Mouse (Mus musculus): Measurements from ENCODE around the gene Tgm7. TPM values are rescaled to one million over a fixed set of nuclear protein-coding genes. Genes with fewer than 3 reads are reported as not detected.

Tgm7 gene
- not detected in 2 replicates for polyA plus RNA-seq (2011; ENCODE audit: insufficient read depth, insufficient read length, low replicate concordance, missing spikeins)

DNA sequence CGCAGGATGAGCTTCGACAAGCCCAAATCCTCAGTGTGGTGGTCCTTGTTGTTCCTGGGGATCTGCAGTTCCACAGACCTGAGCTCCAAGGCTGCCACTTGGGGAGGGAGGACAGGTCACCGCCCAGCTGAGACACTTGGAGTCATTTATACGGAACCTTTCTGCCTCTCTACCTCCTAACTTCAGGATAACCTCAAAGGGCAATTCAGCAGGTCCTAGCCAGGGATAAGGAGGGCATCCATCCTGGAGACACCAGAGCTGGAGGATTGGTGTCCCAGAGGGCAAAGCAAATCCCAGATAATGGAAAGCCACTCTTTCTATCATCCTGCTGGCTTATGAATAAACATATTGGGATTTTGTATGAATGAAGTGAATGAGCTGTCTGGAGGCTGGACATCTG, at the start of gene Tgm7:
TSS of gene Tgm7 (minus strand) at position 101 of the 400 bp plus-strand sequence.
- TF ChIP-seq CTCF (IDR thresholded peaks at IDR 0.05; ENCODE audit: control insufficient read depth, insufficient read depth, low read length) = no peak
- TF ChIP-seq POLR2A (IDR thresholded peaks at IDR 0.05; ENCODE audit: borderline replicate concordance, control insufficient read depth, low read depth, low read length) = no peak
- H3K4me3 ChIP-seq (replicated peaks; ENCODE audit: control insufficient read depth, low read depth, low read length) = no peak within 1 kb of the TSS
- H3K4me1 ChIP-seq (ENCODE audit: control insufficient read depth, insufficient read depth, low read length) = no peaks in the 10 kb centered on the region
- 84% methylated on average over 4 of the region's 4 CpGs for WGBS
- no peak within 1 kb of the TSS for H3K27ac ChIP-seq (ENCODE audit: control insufficient read depth, insufficient read depth, low read depth, low read length, poor library complexity)

DNA sequence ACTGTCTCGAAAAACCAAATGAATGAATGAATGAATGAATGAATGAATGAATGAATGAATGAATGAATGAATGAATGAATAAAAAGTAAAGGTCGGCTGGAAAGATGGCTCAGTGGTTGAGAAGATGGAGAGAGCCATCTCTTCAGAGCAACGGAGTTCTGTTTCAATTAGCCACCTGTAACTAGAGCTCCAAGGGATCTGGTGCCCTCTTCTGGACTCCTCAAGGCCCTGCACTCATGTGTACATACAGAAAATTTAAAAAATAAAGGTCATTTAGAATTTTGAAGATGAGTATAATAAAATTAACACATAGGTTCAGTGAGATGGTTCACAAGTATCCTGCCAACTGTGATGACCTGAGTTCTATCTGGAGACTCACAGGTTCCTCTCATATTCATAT, 43.5 kb upstream of the Tgm7 start:
- TF ChIP-seq POLR2A (IDR thresholded peaks at IDR 0.05; ENCODE audit: borderline replicate concordance, control insufficient read depth, low read depth, low read length) (no peak), CTCF (IDR thresholded peaks at IDR 0.05; ENCODE audit: control insufficient read depth, insufficient read depth, low read length) (0 out of 2 replicates have a peak, but pooled peaks have one; percentile 9)
- Histone ChIP-seq H3K4me3 (replicated peaks; ENCODE audit: control insufficient read depth, low read depth, low read length) (no peak overlapping the region), H3K4me1 (ENCODE audit: control insufficient read depth, insufficient read depth, low read length) (no peaks in the 10 kb centered on the region), H3K27ac (ENCODE audit: control insufficient read depth, insufficient read depth, low read depth, low read length, poor library complexity) (no peak overlapping the region)
- WGBS = 85% methylated on average over 3 of the region's 3 CpGs

DNA sequence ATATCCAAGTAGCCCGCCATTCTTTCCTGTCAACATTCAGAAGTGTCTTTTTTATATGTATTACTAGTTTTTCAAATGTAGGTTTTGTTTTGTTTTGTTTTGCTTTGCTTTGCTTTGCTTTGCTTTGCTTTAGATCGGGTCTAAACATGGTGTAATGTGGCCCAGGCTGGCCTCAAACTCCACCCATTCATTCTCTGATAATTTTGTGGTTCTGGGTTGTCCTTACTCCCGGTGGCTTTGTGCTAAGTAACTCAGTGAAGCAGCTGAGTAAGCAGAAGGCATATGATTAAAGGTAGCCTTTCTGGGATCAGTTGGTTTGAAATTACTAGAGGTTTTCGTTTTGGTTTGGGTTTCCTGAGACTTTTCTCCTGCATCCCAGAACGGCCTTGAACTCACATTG, 40.1 kb upstream of the Tgm7 start:
- 63% methylated on average over 5 of the region's 5 CpGs for WGBS
- no peak overlapping the region for H3K4me3 ChIP-seq (replicated peaks; ENCODE audit: control insufficient read depth, low read depth, low read length)
- TF ChIP-seq CTCF (IDR thresholded peaks at IDR 0.05; ENCODE audit: control insufficient read depth, insufficient read depth, low read length) (no peak), POLR2A (IDR thresholded peaks at IDR 0.05; ENCODE audit: borderline replicate concordance, control insufficient read depth, low read depth, low read length) (no peak)
- no peaks in the 10 kb centered on the region for H3K4me1 ChIP-seq (ENCODE audit: control insufficient read depth, insufficient read depth, low read length)
- H3K27ac ChIP-seq (ENCODE audit: control insufficient read depth, insufficient read depth, low read depth, low read length, poor library complexity) = no peak overlapping the region

DNA sequence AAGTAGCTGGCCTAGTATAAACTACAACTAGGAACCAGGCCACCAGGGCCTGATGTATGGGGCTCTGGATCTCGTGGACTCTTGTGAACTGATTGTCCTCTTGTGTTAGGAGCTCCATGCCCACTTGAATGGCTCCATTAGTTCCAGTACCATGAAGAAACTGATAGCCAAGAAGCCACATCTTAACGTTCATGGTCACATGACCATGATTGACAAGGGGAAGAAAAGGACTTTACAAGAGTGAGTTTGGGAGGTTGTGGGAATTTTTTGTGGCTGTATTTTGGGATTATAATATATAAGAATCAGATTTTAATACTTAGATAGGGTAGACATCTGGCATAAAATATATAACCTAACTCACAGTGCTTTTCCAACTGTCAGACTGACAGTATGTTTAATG, 32.8 kb upstream of the Tgm7 start:
- 65% methylated on average over 2 of the region's 2 CpGs for WGBS
- H3K4me1 ChIP-seq (ENCODE audit: control insufficient read depth, insufficient read depth, low read length) = peaks cover 3% of the 10 kb centered on the region; the same call in 1 of the 2 replicates
- H3K27ac ChIP-seq (ENCODE audit: control insufficient read depth, insufficient read depth, low read depth, low read length, poor library complexity) = no peak overlapping the region
- no peak overlapping the region for H3K4me3 ChIP-seq (replicated peaks; ENCODE audit: control insufficient read depth, low read depth, low read length)
- TF ChIP-seq CTCF (IDR thresholded peaks at IDR 0.05; ENCODE audit: control insufficient read depth, insufficient read depth, low read length) (no peak), POLR2A (IDR thresholded peaks at IDR 0.05; ENCODE audit: borderline replicate concordance, control insufficient read depth, low read depth, low read length) (no peak)

DNA sequence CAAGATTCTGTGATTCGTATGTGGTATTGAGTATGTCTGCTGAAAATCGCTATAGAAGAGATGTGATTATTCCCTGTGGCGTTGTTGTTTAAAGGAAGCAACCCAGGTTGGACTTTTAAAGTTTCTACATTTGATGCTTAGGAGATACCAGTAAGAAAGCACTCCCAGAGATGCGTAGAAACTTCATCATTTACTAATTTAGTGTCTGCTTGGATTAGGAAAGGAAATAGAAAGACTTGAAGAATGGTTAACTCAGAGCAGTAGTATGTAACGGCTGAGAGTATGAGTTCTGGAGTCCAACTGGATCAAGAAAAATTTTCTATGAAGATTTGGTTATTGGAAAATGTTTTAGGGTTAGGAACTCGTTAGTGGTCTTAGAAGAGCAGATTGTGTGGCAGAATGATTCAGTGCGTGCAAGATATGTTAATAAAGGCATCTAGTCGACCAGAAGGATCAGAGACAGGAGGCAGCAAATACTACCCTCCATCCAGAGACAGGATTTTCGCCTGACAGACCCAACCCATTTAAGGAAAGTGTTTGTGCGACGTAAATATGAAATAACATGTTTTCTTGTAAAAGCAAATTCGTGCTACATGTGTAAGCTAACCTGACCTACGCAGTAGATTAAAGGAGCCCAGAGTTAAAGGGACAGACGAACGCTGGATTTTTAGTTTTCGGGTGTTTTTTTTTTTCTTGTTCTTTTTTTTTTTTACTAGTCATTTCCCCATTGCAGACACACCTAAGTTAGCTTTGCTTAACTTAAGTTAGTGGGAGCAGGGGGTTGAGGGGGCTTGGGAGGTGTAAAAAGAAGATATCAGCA, 31.8 kb upstream of the Tgm7 start:
- Histone ChIP-seq H3K4me3 (replicated peaks; ENCODE audit: control insufficient read depth, low read depth, low read length) (peak overlapping the region; percentile 99), H3K4me1 (ENCODE audit: control insufficient read depth, insufficient read depth, low read length) (peaks cover 3% of the 10 kb centered on the region; the same call in 1 of the 2 replicates), H3K27ac (ENCODE audit: control insufficient read depth, insufficient read depth, low read depth, low read length, poor library complexity) (no peak overlapping the region)
- 65% methylated on average over 16 of the region's 16 CpGs for WGBS
- no peak for TF ChIP-seq POLR2A (IDR thresholded peaks at IDR 0.05; ENCODE audit: borderline replicate concordance, control insufficient read depth, low read depth, low read length)

DNA sequence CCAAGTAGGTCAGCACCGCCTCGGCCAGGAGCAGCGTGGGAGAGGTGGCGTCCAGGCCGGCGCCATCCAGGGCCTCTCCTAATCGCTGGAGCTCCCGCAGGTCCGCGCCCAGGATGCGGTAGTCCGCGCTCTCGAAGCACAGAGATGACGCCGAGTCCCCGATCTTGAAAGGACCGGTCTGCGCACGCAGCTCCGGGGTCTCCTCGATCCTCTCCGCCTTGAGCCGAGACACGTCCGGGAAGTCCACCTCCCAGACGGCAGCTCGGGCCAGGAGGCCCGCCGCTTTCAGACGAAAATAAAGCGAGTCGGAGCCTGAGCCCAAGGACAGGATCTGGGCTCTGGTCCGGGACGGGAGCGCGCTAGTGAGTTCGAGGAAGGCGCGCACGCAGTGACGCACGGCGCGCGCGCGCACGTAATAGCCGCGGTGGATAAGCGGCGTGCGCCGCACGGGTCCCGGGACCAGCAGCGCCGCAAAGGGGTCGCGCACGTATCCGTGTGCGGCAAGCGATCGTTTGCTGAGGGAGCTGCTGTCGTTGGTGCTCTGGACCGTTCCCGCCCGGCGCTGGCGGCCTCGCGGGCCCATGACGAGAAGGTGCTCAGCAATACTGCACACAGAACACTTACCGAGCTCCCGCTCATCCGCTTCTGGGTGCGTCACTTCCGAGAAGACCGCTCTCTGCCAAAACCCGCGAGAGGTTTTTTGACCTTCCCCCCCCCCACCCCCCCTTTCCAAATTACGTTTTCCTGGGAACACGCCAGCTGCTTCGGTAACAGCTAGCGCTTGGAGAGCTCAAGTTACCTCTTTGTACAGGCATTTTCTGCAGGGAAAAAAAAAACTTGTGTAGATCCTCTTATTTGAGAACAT, 30.7 kb upstream of the Tgm7 start, which contains the start of the genes Adal and Lcmt2:
TSS of gene Adal (plus strand) at position 411 of the 865 bp plus-strand sequence.
TSS of gene Lcmt2 (minus strand) at position 636 of the 865 bp plus-strand sequence.
- Histone ChIP-seq H3K4me3 (replicated peaks; ENCODE audit: control insufficient read depth, low read depth, low read length) (peak within 1 kb of the TSS; percentile 99), H3K4me1 (ENCODE audit: control insufficient read depth, insufficient read depth, low read length) (peaks cover 3% of the 10 kb centered on the region; the same call in 1 of the 2 replicates), H3K27ac (ENCODE audit: control insufficient read depth, insufficient read depth, low read depth, low read length, poor library complexity) (peak within 1 kb of the TSS; percentile 97)
- WGBS = under 1% methylated on average over 87 of the region's 87 CpGs
- TF ChIP-seq POLR2A (IDR thresholded peaks at IDR 0.05; ENCODE audit: borderline replicate concordance, control insufficient read depth, low read depth, low read length) = peak; percentile 60; the same call in 1 of the 2 replicates
- TF ChIP-seq CTCF (IDR thresholded peaks at IDR 0.05; ENCODE audit: control insufficient read depth, insufficient read depth, low read length) = no peak

DNA sequence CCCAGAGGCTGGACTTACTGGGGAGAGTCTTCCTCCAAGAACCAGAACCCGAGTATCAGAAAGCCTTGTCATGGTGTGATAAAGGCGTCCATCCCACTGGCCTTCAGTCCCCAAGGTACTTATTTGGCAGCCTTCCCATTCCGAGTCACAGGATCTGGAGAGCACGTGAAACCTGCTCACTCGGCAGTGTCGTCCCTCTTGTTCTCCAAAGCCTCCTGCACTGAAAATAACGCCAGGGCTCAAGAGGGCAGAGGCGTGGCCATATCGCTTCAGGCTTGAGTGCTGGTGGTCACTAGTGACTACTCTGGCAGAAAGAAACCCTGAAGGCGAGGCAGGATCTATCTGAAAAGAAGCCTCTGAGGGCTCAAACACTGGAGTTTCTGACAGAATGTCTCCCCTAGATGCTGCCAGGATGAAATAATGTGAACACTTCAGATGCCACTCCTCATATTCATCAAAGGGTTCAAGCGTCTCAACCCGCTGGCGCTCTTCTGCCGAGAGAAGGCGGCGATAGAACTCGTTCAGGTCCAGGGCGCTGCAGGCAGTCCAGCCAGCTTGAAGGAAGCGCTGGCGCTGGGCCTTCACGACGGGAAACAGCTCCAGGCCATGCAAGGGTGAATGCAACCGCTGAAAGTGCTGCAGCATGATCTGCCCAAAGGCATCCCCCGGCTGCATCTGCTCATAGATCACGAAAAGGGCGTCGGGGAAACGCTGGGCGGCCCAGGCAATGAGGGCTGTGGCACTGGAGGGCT, 29.8 kb upstream of the Tgm7 start:
- H3K4me1 ChIP-seq (ENCODE audit: control insufficient read depth, insufficient read depth, low read length) = peaks cover 3% of the 10 kb centered on the region; the same call in 1 of the 2 replicates
- H3K4me3 ChIP-seq (replicated peaks; ENCODE audit: control insufficient read depth, low read depth, low read length) = peak overlapping the region; percentile 99
- 24% methylated on average over 29 of the region's 29 CpGs for WGBS
- H3K27ac ChIP-seq (ENCODE audit: control insufficient read depth, insufficient read depth, low read depth, low read length, poor library complexity) = peak overlapping the region; percentile 97
- TF ChIP-seq POLR2A (IDR thresholded peaks at IDR 0.05; ENCODE audit: borderline replicate concordance, control insufficient read depth, low read depth, low read length) = no peak
- TF ChIP-seq CTCF (IDR thresholded peaks at IDR 0.05; ENCODE audit: control insufficient read depth, insufficient read depth, low read length) = no peak

Data from bone marrow, adult 2 months (tissue).